Mouse (Mus musculus): Measurements from ENCODE around the gene Gm29133.

- TF ChIP-seq CTCF (IDR thresholded peaks at IDR 0.05; ENCODE audit: low read depth), result no peak; the same call in 1 of the 2 replicates
- TF ChIP-seq EP300 (optimal IDR thresholded peaks at IDR 0.05), result no peak
Observed at GRCm38 (mm10) chr3:75745343-75745742, 2.7 kb upstream of the Gm29133 start.

Data from stomach, postnatal 0 days (tissue).